Mouse (Mus musculus) hindbrain, embryonic 16.5 days (tissue): Measurements from ENCODE around the gene Gfi1b. TPM values are rescaled to one million over a fixed set of nuclear protein-coding genes. Genes with fewer than 3 reads are reported as not detected.
A peak's percentile ranks its signal among the peaks of the same experiment; 100 is the strongest.

ENCODE experiments used
- ATAC-seq: fragments of 200-750 bp; cut with Nextera tagmentation; 2 replicates; pipeline ENCODE4 v1.8.0; 2017; ENCODE audit warnings: moderate TSS enrichment, moderate library complexity
- H3K27ac ChIP-seq: fragments of 300-500 bp; sonication (generic); 2 replicates; pipeline ENCODE4 v1.5.1; 2014; ENCODE audit warnings: low read depth, mild to moderate bottlenecking, control low read depth, low read length, moderate library complexity
- H3K27me3 ChIP-seq: fragments of 300-500 bp; sonication (generic); replicated peaks from 2 replicates; pipeline ENCODE4 v1.6.1; 2014; ENCODE audit warnings: low read length; ENCODE audit not compliant: control insufficient read depth, insufficient read depth
- H3K36me3 ChIP-seq: fragments of 300-500 bp; sonication (generic); 2 replicates; pipeline ENCODE4 v1.6.1; 2014; ENCODE audit warnings: mild to moderate bottlenecking, low read length, moderate library complexity, mixed read lengths; ENCODE audit not compliant: control insufficient read depth, insufficient read depth
- H3K4me1 ChIP-seq: fragments of 300-500 bp; sonication (generic); 2 replicates; pipeline ENCODE4 v1.6.1; 2014; ENCODE audit warnings: low read depth, low read length; ENCODE audit not compliant: control insufficient read depth, insufficient read depth
- H3K4me2 ChIP-seq: fragments of 300-500 bp; sonication (generic); 2 replicates; pipeline ENCODE4 v1.6.1; 2014; ENCODE audit warnings: mild to moderate bottlenecking, low read length, control low read depth, moderate library complexity
- H3K4me3 ChIP-seq: fragments of 300-500 bp; sonication (generic); 2 replicates; pipeline ENCODE4 v1.5.1; 2014; ENCODE audit warnings: mild to moderate bottlenecking, low read length, control low read depth, moderate library complexity
- H3K9ac ChIP-seq: fragments of 300-500 bp; sonication (generic); 2 replicates; pipeline ENCODE4 v1.6.1; 2014; ENCODE audit warnings: low read depth, mild to moderate bottlenecking, control low read depth, low read length, moderate library complexity
- H3K9me3 ChIP-seq: fragments of 300-500 bp; sonication (generic); 2 replicates; pipeline ENCODE4 v1.6.1; 2014; ENCODE audit warnings: mild to moderate bottlenecking, low read length, moderate library complexity; ENCODE audit not compliant: control insufficient read depth
- WGBS: fragments of 180-500 bp; shearing (Covaris S2); extraction: QIAGEN DNeasy Blood & Tissue Kit; methylation state at CpG from one replicate; pipeline ENCODE4 v1.1.7; 2014; 5-methylcytosine and 5-hydroxymethylcytosine counted together
- polyA plus RNA-seq: library from polyadenylated mRNA; unstranded; fragments of >200 nt; fragmentation: Nextera tagmentation; extraction: Ambion mirVana; gene quantifications from 2 replicates; pipeline ENCODE4 v1.2.1, GENCODE M21; 2015

Gene Gfi1b
- polyA plus RNA-seq, 1 experiment from 2014 or later: not detected

- H3K9me3 ChIP-seq: no peaks in the 10 kb centered on the region
- H3K4me2 ChIP-seq: no peak overlapping the region
- no peak for ATAC-seq
- no peak overlapping the region for H3K4me3 ChIP-seq
- H3K27ac ChIP-seq: no peak overlapping the region
- H3K36me3 ChIP-seq: no peaks in the 10 kb centered on the region
- H3K9ac ChIP-seq: no peak overlapping the region
- 73% methylated on average over 6 of the region's 7 CpGs for WGBS
- H3K27me3 ChIP-seq: no peaks in the 10 kb centered on the region
- H3K4me1 ChIP-seq: no peaks in the 10 kb centered on the region
These were observed 23.8 kb downstream of the Gfi1b start for GRCm38 (mm10) chr2:28597733-28598547.

- no peaks in the 10 kb centered on the region for H3K36me3 ChIP-seq
- WGBS: 92% methylated on average over 7 of the region's 7 CpGs
- H3K27ac ChIP-seq: no peak overlapping the region
- H3K27me3 ChIP-seq: no peaks in the 10 kb centered on the region
- no peak overlapping the region for H3K9ac ChIP-seq
- H3K9me3 ChIP-seq: no peaks in the 10 kb centered on the region
- no peaks in the 10 kb centered on the region for H3K4me1 ChIP-seq
- no peak overlapping the region for H3K4me3 ChIP-seq
- H3K4me2 ChIP-seq: no peak overlapping the region
- ATAC-seq: no peak
These were observed 24.8 kb downstream of the Gfi1b start for GRCm38 (mm10) chr2:28596998-28597397.

GRCm38 (mm10) chr2:28596021-28596420, 25.8 kb downstream of the Gfi1b start:
- no peak for ATAC-seq
- 80% methylated on average over 7 of the region's 7 CpGs for WGBS
- H3K27me3 ChIP-seq: no peaks in the 10 kb centered on the region

GRCm38 (mm10) chr2:28592809-28593208, 29.0 kb downstream of the Gfi1b start:
- H3K4me3 ChIP-seq: no peak overlapping the region
- no peaks in the 10 kb centered on the region for H3K27me3 ChIP-seq
- H3K9ac ChIP-seq: no peak overlapping the region
- 8% methylated on average over 15 of the region's 15 CpGs for WGBS
- no peak for ATAC-seq
- H3K36me3 ChIP-seq: no peaks in the 10 kb centered on the region
- no peaks in the 10 kb centered on the region for H3K9me3 ChIP-seq
- H3K4me1 ChIP-seq: no peaks in the 10 kb centered on the region
- H3K4me2 ChIP-seq: no peak overlapping the region
- no peak overlapping the region for H3K27ac ChIP-seq

More at GRCm38 (mm10) chr2:28596021-28596420, 25.8 kb downstream of the Gfi1b start:
- Histone ChIP-seq H3K27ac (no peak overlapping the region), H3K4me2 (no peak overlapping the region), H3K9ac (no peak overlapping the region), H3K9me3 (no peaks in the 10 kb centered on the region), H3K4me1 (no peaks in the 10 kb centered on the region), H3K4me3 (no peak overlapping the region), H3K36me3 (no peaks in the 10 kb centered on the region)

GRCm38 (mm10) chr2:28591479-28591878, 30.3 kb downstream of the Gfi1b start:
- WGBS: 61% methylated on average over 2 of the region's 2 CpGs
- Histone ChIP-seq H3K4me3 (no peak overlapping the region), H3K4me1 (no peaks in the 10 kb centered on the region), H3K36me3 (no peaks in the 10 kb centered on the region), H3K9me3 (no peaks in the 10 kb centered on the region), H3K4me2 (no peak overlapping the region), H3K27me3 (no peaks in the 10 kb centered on the region), H3K9ac (no peak overlapping the region), H3K27ac (no peak overlapping the region)
- no peak for ATAC-seq

GRCm38 (mm10) chr2:28588574-28588973, 33.2 kb downstream of the Gfi1b start:
- ATAC-seq: no peak
- Histone ChIP-seq H3K4me2 (no peak overlapping the region), H3K9ac (no peak overlapping the region), H3K27ac (no peak overlapping the region), H3K36me3 (no peaks in the 10 kb centered on the region), H3K4me1 (no peaks in the 10 kb centered on the region; the same call in 1 of the 2 replicates), H3K27me3 (no peaks in the 10 kb centered on the region), H3K9me3 (no peaks in the 10 kb centered on the region), H3K4me3 (no peak overlapping the region)
- 38% methylated on average over 1 of the region's 1 CpGs for WGBS

- Histone ChIP-seq H3K36me3 (0 out of 2 replicates have a peak, but pooled peaks cover under 1% of the 10 kb centered on the region), H3K9me3 (no peaks in the 10 kb centered on the region), H3K9ac (no peak overlapping the region), H3K27ac (no peak overlapping the region), H3K4me1 (peaks cover 14% of the 10 kb centered on the region), H3K27me3 (no peaks in the 10 kb centered on the region), H3K4me2 (no peak overlapping the region), H3K4me3 (no peak overlapping the region)
- ATAC-seq: no peak
- WGBS: 48% methylated on average over 2 of the region's 2 CpGs
These were observed 36.1 kb downstream of the Gfi1b start for GRCm38 (mm10) chr2:28585730-28586129.

GRCm38 (mm10) chr2:28585043-28585571, 36.7 kb downstream of the Gfi1b start:
- Histone ChIP-seq H3K4me1 (peaks cover 14% of the 10 kb centered on the region), H3K27me3 (no peaks in the 10 kb centered on the region), H3K4me3 (no peak overlapping the region), H3K9ac (no peak overlapping the region), H3K36me3 (0 out of 2 replicates have a peak, but pooled peaks cover 3% of the 10 kb centered on the region), H3K9me3 (no peaks in the 10 kb centered on the region), H3K4me2 (no peak overlapping the region), H3K27ac (no peak overlapping the region)
- ATAC-seq: no peak
- 21% methylated on average over 6 of the region's 6 CpGs for WGBS

- Histone ChIP-seq H3K36me3 (peaks cover 11% of the 10 kb centered on the region), H3K27ac (peak within 1 kb of the TSS; percentile 93), H3K4me3 (peak within 1 kb of the TSS; percentile 56), H3K27me3 (no peaks in the 10 kb centered on the region), H3K4me2 (peak within 1 kb of the TSS; percentile 75), H3K4me1 (peaks cover 14% of the 10 kb centered on the region), H3K9ac (peak within 1 kb of the TSS; percentile 72), H3K9me3 (no peaks in the 10 kb centered on the region)
- WGBS: 70% methylated on average over 9 of the region's 9 CpGs
- no peak for ATAC-seq
These were observed 38.1 kb downstream of the Gfi1b start, which contains the start of gene Gtf3c5 for GRCm38 (mm10) chr2:28583651-28584050. Gtf3c5 (minus strand) TSS chr2:28583751.
